Mouse (Mus musculus) megakaryocyte, embryonic 14.5 days (primary cell): ENCODE results near the gene Pfkm.

Experiments
- FLI1 ChIP-seq: IDR thresholded peaks from 2 replicates; pipeline ENCODE4 v1.6.1; 2012; ENCODE audit warnings: low read length, inconsistent platforms, mixed read lengths
- GATA1 ChIP-seq: IDR thresholded peaks from 3 replicates; pipeline ENCODE4 v1.6.1; 2012; ENCODE audit warnings: mixed read lengths, low read length, inconsistent platforms, borderline replicate concordance

- TF ChIP-seq GATA1 (no peak), FLI1 (no peak)
Measured at GRCm38 (mm10) chr15:98067492-98067891, 24.9 kb upstream of the Pfkm start.
